Mouse (Mus musculus) layer of hippocampus, adult 8-10 months (tissue): ENCODE data around the gene Dusp1. TPM values are rescaled to one million over a fixed set of nuclear protein-coding genes. Genes with fewer than 3 reads are reported as not detected.

Experiments used
- DNase-seq, 2 experiments: peaks; one replicate each; pipeline ENCODE4 v3.0.0; 2022; ENCODE audit warnings: low spot score in 2 of 2
- total RNA-seq, 4 experiments: library from RNA; stranded (reverse); gene quantifications; 2 replicates each; pipeline ENCODE4 v1.2.4; 2022

Dusp1 gene
- total RNA-seq, 4 experiments from 2014 or later, result 13.6 to 22.6 (median 20.6) TPM

DNA sequence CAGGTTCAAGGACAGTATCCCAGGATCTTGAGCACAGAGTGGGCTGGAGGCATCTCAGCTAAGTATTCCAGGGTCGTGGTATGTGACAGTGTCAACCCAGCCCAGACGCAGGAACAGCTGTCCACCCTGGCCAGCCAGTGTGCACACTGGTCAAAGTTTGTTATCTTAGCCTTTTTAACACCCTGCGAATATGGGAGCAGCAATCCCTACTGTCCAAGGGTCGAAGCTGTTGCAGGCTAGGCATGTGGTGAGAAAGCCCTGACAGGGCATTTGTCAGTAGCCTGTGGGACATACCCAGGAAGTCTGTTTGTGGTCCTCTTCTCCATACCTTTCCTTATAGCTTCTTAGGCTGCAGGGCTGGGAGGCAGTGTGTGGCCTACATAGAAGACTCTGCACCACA lies 22.1 kb upstream of the Dusp1 start:
- DNase-seq, result no peak

DNA sequence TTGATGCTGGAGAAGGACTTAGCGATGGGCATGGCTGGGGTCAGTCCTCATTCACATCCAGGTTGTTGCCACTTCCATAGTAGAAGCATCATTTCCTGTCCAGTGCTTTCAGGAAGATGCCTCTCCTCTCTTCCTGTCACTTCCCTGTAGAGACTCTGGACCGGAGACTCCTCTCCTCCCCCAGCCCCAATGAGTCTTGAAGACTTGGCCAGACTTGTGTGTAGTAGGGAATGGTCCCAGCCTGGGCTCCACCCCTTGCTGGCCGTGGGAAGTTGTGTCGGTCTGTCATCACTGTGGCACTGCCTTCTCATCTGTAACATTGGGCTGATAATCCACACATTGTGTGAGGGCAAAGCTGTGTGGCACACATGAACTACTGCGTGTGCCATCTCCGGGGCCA lies 21.7 kb upstream of the Dusp1 start:
- DNase-seq, result no peak

DNA sequence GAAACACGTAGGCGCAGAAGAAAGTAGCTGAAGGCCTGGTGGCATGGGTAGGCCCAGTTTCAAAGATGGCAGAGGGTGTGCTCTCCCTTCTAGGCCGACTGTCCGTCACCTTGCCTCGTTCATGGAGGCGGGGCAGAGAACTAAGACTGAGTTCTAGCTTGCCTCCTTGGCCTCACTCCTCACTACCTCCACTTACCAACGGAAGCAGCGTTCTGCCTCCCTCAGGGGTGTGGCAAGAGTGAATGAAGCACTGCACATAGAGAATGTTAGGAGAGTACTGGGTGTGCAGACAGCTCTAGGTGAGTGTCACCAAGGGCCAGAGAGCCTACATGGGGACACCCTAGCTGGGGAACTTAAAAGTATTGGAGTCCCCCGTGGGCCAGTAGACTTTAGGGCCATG lies 21.1 kb upstream of the Dusp1 start:
- no peak for DNase-seq

DNA sequence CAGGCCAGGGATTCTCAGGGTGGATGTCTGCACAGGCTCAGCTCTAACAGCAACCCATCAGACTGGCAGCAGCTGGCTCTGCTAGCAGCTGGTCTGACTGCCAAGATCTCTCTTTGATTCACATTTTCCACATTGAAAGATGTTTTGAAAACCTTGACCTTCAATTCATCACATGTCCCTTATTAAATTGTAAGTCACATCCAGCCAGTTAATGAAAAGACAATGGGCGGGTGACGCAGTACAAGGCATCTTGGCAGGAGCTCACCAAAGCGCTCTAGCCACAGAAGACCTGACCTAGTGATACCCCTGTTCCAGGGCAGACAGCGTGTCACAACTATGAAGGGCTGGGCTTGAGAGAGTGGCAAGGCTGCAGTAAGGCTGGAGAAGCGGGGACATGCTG lies 20.4 kb upstream of the Dusp1 start:
- DNase-seq, result peak; percentile 30 to 60

DNA sequence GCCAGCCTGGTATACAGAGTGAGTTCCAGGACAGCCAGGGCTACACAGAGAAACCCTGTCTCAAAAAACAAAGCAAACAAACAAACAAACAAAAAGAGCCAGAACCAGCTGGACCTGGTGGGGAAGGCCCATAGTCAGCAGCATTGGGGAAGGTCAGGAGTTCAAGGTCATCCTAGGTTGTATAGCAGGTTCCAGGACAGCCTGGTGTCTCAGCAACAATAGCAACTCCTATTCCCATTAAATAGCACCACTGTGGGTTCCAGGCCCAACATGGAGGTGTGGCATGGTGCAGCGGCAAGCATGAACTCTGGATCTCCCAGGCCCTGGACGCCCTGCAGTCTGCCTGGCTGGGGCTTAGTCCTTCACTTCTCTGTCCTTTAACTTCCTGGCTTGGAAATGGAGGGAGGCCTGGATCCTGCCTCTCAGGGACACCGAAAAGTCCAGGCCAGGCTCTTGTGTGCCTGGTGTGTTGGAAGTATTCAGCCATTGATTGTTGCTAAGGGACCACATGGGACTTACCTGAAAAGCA lies 19.0 kb upstream of the Dusp1 start:
- no peak for DNase-seq

DNA sequence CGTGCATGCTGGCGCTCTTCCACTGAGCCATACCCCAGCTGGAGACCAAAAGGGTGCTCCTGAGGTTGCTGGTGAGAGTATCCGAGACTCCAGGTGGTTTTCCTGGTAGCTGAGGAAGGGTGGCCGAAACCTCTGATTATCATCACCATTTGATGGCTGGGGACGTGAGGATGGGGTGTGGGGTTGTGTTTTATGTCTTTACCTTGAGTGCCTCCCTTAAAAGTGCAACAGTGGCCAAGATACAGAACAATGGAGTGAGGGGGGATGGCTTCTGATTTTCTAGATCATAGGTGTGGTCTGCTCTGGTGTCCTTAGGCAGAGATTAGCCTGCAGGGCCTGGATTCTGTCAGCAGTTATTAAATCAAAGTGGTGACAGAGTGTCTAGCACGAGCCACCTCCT lies 17.5 kb upstream of the Dusp1 start:
- DNase-seq, result no peak

DNA sequence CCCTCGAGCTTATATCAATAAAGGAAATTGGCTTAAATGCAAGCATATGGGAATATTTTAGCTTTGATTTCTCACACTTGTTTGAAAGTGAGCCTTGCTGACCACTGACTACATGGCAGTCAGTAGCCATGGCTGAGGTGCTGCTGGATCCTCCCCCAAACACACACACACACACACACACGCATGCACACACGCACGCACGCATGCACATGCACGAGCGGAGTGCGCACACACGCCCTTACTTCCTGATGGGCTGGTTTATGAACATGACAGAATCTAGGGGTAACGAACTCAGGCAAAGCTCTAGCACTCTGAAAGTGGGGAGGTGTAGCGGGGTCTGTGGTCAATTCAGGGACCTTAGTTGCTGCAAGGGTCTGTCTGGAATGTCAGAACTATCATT lies 16.8 kb upstream of the Dusp1 start:
- no peak for DNase-seq

DNA sequence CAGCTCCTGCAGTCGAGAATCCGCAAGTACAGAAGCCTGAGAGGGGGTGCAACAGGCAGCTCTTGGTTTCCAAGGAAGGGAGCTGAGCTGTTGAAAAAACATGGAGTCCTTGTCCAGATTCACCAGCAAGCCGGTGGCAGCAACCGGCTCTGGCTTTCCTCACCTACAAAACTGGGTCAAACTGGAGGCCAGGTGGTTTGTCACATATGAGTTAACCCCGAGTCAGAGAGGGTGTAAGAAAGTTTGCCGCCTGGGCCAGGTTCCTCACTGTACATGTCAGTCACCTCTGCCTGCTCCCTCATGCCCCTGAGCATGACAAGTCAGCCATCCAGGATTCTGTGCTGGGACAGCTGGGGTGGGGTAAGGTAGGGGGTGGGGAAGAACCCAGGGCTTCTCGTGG lies 16.2 kb upstream of the Dusp1 start:
- no peak for DNase-seq

DNA sequence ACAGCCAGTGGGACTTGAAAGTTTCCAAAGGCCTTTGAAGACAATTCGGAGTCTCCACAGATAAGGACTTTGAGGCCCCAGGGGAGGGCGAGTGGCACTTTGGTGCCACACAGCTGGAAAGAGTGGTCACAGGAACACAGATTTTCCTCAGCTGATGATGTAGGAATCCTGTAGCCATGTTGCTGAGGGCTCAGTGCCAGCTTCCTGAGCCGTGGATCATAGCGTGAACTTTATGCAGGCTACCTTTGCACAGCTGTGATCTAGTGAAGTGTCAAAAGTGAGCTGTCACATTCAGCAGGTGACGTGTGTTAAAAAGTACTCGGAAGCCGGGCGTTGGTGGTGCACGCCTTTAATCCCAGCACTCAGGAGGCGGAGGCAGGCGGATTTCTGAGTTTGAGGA lies 15.4 kb upstream of the Dusp1 start:
- no peak for DNase-seq

DNA sequence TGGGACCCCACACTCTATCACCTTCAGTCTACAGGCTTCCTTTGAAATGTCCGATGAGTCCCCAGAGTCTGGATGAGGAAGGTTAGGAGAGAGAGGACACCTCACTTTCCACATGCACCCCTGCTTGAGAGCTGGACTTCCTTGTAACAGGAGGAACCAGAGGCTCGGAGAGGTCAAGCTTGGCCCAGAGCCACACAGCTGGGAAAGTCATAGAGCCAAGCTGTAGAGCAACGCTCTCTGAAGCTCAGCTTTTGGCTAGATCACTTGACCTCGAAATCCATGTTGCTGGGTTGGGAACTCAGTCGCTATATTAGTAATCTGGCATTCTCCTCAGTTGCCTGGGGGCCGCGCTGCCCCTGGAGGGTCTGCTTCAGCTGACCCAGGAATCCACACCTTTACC lies 14.9 kb upstream of the Dusp1 start:
- no peak for DNase-seq

DNA sequence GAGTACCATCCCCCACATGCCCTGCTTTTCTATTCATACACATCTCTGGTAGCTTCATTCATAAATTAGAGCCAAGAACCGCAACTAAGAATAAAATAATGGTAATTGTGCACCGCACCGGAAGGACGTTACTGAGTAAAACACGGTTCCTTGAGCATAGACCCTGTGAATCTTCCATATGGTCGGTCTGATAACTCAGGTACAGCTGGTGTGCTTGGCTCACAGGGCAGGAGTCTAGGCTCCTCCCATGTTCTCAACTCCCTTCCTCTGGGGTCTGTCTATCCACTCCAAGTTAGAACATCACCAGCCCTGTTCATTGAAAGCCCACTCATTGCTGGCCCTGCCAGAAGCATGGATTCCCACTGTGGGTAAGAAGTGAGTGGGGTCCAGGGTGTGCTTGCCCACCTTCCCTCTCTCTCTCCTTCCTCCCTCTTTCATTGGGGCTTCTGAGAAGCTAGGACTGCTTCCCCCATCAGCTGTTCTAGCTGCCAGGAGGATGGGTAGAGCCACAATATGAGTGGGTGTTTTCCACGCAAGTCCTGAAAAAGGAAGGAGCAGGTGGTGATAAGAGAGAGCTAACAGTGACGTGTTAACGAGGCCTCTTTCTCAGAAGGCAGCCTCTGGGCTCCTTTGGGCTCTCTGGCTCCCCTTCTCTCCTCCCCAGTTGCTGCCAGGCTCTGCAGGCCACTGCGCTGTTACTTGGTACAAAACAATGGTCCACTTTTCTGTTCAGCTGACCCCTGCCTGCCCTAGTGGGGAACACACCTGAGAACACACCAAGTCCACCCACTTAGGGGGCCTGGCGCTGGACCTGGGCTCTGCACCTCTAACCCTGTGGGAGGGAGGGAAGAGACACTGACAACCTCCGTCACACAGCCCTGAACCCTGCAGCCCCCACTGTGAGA lies 14.1 kb upstream of the Dusp1 start:
- DNase-seq, result peak in 1 of 2 experiments; percentile 29

DNA sequence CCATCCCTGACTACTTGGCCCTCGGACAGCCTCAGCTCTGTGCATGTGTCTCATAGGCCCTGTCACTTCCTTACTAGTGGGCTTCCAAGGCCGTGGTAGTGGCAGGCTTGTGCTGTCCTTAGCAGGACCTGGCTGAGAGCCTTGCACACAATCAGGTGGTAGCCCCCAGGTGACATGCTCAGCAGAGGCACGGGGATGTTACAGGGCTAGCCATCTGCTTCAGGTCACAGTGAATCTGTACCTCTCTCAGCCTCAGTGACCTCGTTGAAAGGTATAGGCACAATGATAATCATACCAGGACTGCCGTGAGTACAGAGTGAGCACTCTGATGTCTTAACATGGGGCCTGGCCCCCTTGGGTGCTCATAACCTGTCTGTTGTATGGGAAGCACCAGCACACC lies 12.8 kb upstream of the Dusp1 start:
- DNase-seq, result no peak

DNA sequence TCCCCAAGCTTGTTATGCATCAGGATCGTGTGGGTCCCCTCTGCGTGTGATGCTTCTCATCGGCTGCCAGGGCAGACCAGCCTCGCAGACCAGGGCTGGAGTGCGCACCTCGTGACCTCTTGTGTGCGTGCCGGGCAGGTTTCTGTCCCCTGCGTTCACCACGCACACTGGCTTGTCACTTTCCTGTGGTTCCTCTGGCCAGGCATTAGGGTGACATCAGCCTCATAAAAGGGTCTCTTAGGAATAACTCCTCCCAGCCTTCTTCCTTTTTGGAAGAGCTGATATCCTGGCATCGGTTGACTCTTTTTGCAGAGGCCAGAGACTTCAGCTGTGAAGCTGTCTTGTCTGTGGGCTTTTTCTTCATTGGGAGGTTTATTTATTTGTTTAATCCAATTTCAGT lies 12.2 kb upstream of the Dusp1 start:
- DNase-seq, result no peak

DNA sequence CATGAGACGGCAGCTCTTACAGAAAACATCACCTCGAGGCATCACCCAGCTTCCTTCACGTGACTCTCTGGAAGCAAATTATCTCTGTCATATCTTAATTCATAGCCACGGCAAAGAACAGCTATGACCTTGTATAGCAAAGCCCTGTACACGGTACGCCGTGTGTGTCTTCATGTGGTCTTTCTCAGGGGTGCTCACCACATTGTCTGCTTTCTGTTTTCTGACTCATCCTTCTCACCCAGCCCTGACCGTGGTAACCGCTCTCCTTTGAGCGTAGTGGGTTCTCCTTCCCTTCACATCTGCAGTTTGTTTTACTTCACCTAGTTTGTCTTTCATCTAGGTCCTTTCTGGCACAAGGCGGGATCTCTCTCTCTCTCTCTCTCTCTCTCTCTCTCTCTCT lies 10.3 kb upstream of the Dusp1 start:
- no peak for DNase-seq

DNA sequence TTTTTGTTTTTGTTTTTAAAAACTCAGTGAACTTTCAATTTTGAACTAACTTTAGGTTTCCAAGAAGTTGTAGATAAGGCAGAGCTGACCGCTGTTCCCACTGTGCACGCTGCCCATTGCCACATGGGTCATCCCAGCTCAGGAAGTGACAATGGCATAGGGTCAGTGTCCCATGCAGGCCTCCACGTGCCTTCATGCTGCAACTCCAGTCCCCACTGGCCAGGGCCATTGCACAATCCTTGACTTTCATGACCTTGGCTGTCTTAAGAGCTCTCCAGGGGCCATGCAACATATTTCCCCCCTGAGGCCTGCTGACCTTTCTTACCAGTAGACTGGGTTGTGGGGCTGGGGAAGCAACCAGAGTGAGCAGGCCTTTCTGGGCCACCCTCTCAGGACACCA lies 9.4 kb upstream of the Dusp1 start:
- no peak for DNase-seq

DNA sequence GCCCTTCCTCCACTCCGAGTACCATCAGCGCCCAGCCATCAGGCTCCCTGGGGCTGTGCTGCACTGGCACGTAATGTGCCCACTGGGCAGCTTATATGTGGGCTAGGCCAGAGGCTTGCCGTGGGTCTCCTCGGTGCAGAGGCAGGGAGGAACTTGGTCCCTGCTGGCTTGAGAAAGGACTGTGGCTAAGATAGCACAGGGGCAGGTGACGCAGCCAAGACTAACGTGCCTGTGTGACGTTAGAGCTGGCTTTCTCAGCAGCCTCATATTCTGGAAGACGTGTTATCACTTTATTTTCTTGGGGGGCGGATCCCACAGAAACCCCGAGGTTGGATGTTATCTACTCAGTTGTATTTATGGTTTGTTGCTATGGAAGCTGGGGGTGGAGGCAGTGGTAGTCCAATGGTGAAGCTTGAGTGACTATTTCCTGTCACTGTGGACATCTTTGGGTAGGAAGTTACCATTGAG lies 8.8 kb upstream of the Dusp1 start:
- no peak for DNase-seq

DNA sequence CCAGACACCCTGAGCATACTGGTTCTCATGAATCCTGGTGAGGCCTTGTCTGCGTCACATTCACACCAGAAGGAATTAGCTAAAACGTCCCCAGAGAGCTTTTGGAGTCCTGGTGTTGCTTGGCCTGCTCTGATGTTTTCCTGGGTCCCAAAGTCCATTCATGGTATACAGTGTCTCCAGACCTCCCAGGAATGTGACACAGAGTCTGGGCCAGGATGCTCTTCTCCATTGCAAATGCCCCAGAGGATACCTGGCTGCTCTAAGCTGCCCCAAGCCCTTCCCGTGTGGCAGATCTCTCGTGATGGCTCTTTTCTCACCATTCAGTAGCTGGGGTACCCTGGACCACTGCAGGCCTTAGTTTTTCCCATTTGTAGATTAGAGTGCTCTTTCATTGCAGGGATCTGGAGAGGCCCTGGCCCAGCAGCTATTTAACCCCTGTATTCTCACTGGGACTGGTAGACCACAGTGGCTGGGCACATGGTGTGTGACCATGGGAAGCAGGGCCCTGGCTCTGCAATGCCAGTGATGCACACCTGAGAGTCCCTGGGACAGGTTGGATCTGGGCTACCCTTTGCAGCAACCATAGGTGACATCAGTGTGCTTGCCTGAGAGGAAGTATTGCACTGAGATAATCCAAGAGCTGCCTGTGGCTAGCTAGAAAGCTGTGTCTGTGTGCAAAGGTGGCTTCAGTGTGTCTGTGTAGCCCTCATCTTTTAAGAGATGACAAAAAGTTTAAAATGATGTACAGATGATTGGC lies 7.8 kb upstream of the Dusp1 start:
- no peak for DNase-seq

DNA sequence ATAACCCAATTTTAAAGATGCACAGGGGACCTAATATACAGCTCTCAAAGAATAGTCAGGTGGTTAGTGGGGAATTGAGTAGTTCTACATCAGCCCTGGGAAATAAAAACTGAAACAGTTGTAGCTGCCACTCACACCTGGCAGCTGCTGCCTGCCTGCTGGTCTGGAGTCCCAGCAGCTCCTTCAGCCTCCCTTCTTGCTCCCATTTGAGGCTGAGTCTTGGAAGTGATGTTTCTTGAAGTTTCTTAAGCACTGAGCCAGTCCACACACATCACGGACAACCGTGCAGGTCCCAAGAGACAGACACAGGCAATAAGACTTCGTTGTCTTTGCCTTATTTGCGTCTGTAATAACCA lies 5.9 kb upstream of the Dusp1 start:
- no peak for DNase-seq

DNA sequence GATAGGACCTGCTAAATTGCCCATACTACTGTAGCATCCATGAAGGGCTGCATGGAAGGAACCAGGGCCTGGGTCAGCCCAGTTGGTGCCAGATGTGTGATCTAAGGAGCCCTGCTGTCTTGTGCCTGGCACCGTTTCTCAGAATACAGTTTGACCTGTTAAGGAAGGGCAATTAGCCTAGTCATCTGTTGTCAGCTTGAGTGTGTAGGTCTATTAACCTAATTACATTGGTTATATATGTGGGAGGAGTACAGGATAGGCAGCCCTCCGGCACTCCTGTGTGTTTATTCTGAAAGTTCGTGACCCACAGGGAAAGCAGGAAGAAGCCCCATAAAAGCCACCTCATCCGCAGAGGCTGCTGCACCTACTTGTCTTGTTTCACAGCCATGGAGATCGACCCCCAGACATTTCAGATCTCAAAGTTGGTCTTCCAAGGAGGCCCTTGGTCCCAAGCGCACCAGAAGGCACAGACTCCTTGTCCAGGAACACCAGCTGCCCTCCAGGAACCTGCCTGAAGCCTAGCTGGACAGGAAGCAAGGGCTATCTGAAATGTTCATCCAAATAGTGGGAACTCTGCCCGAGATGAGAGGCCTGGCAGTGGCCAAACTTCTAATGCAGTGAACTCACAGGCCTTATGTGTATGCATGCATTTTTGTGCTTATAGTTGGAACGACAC lies 5.4 kb upstream of the Dusp1 start:
- DNase-seq, result no peak

DNA sequence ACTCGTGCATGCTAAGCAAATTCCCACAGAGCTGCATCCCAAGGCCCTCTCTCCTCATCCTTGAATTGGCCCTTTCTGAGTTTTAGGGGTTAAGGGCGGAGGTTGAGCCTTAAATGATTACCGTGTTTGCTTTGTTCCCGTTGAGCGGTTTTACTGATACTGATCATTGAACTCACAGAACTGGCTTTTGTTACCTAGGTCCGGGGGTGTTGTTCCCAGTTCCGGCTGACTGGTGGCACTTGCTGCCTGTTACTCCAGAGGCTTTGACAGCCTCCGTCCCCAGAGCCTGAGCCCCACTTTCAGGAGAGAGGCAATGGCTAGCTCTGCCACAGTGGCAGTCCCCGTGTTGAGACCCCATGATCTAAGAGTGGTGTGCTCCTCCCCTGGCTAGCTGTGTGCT lies 2.5 kb upstream of the Dusp1 start:
- no peak for DNase-seq

DNA sequence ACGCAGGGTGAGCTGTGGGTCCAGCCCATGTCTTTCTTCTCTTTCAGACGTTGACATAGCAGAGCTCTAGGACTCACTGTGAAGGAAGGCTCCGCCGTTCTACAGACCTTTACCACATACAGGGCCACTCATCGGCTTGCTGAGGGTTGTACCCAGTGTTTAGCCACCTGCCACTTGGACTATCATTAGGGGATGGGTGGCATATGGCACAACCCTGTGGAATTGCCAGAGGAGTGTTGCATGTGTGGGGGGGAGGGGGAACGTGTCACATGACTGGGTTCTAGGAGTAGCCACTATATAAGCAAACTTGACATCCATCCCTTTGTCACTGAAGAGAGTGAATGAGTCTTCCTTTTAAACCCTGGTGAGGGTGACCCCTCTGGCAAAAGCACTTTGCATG lies 1.5 kb upstream of the Dusp1 start:
- DNase-seq, result no peak

DNA sequence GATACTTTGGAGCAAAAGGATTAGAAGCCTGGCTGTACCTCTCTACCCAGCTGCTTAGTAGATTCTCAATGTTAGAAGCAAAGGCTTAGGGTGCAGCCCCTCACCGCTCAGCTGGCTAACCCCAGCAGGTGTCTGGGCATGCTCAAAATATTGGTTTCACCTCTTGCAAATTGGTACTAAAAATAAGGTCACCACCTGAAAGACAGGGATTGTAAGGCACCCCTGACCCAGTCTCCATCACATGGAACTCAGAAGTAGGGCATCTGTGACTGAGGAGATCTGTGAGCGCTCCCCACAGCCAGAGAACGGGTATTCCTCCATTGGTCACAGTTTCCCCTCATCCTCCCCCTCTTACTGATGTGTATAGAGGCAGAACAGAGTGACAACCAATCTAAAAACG lies 364 bp upstream of the Dusp1 start:
- no peak for DNase-seq
